Mouse (Mus musculus) kidney, adult 18-20 months (tissue): ENCODE measurements at regions not wholly inside any gene's neighbourhood (a gene's known extent, or its start where the extent isn't known, plus 50 kb on each side); places are given as distances from the start of the nearest gene placed in this dataset.
"Not testable (repeated sequence)": the region's sequence is repeated elsewhere in the genome, so short reads cannot be mapped to it uniquely, and the experiment has no call there.

Source experiments
- DNase-seq: peaks from one replicate; pipeline ENCODE4 v3.0.0; 2021

GRCm38 (mm10) chr2:10999217-10999618 is 172.7 kb upstream of the Prkcq start:
- DNase-seq, result no peak

- DNase-seq, result no peak
These were observed 166.1 kb upstream of the Prkcq start for GRCm38 (mm10) chr2:11005806-11006205.

- no peak for DNase-seq
These were observed 160.6 kb upstream of the Prkcq start for GRCm38 (mm10) chr2:11011041-11011962.

GRCm38 (mm10) chr2:11012312-11012860 is 159.5 kb upstream of the Prkcq start:
- DNase-seq, result no peak

- DNase-seq, result no peak
These were observed 158.8 kb upstream of the Prkcq start for GRCm38 (mm10) chr2:11013154-11013553.

- no peak for DNase-seq
These were observed 155.5 kb upstream of the Prkcq start for GRCm38 (mm10) chr2:11016446-11016845.

GRCm38 (mm10) chr2:11032891-11033290 is 139.0 kb upstream of the Prkcq start:
- peak; percentile 11 for DNase-seq

DNA sequence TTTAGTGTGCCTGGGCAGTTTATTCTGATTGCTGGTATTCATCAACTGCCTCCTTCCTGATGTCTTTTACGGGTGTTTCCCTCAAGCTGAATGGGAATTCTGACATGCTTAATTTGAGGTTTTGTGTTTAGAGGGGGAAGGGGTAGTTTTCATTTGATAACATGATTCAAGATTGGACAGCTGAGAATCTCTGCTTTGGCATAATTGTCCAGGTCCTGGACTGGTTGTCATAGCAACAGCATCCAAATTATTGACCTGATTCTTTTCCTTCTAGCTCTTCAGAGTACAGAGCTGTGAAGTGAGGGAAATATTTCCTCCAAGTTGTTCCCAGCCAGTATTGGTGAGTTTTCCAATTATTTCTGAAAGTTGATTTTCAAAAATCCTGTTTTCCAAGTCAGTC is 137.7 kb upstream of the Prkcq start:
- DNase-seq, result no peak

GRCm38 (mm10) chr2:11037343-11037742 is 134.6 kb upstream of the Prkcq start:
- no peak for DNase-seq

GRCm38 (mm10) chr2:11038440-11038839 is 133.5 kb upstream of the Prkcq start:
- DNase-seq, result no peak

GRCm38 (mm10) chr2:11040005-11040404 is 131.9 kb upstream of the Prkcq start:
- no peak for DNase-seq

- no peak for DNase-seq
These were observed 127.1 kb upstream of the Prkcq start for GRCm38 (mm10) chr2:11044727-11045274.

- DNase-seq, result no peak
These were observed 120.3 kb upstream of the Prkcq start for GRCm38 (mm10) chr2:11051621-11052020.

DNA sequence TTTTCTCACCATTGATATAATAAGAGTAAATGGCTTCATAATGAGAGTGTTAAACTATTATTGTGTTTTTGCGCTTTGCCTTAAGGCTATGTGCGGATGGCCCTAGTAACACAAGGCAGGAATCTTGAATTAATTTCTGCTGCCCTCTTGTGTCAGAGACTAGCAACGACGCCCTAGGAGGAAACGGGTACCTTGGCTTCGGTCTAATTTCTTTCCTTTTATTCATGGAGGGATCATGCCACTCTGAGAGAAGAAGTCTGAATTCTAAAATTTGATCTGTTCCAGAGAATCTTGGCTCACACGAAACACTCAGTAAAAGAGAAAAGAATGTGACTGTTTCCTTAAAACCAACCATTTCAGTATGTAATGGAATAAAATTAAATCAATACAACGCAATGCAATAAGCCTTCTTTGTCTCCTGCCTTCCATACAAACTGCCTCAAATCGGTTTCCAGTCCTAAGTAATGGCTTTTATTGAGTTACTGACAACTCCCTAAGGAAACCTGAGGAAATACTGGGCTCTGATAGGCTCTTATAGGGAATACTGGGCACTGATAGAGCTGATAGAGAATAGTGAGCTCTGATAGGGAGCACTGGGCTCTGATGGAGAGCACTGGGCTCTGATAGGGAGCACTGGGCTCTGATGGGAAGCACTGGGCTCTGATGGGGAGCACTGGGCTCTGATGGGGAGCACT is 112.0 kb upstream of the Prkcq start:
- DNase-seq, result peak; percentile 50

GRCm38 (mm10) chr2:11067384-11067783 is 104.5 kb upstream of the Prkcq start:
- DNase-seq, result no peak

GRCm38 (mm10) chr2:11083536-11083935 is 88.4 kb upstream of the Prkcq start:
- no peak for DNase-seq

DNA sequence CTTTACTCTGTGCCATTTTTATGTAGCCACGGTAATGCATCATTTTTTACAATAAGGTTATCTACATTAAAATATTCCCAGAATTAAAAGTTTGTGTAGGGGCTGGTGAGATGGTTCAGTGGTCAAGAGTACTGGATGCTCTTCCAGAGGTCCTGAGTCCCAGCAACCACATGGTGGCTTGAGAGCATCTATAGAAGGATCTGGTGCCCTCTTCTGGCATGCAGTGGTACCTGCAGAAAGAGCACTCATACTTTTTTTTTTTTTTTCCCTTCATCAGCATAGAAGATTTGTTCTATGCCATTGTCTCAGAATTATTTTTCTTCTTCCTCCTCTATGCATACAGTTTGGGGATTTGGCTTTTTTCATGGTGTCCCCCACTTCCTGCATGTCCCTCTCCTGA is 84.9 kb upstream of the Prkcq start:
- peak; percentile 4 for DNase-seq

- not testable (repeated sequence) for DNase-seq
These were observed 71.9 kb upstream of the Prkcq start for GRCm38 (mm10) chr2:11099834-11100622.

DNA sequence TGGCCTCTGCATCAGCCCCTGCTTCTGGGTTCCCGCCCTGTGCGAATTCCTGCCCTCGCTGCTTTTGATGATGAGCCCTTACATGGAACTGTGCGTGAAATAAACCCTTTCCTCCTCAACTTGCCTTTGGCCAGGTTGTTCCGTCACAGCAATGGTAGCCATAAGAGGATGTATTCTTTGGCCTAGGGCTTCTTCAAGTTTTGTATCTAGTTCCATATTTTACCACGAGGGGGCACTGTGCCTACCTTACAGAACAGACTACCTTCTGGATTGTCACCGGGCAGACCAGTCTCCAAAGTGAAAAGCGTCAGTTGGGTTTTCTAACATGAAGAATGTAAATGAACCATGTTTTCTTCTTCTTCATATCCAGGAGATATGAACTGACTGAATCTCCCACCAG is 58.7 kb upstream of the Prkcq start:
- peak; percentile 33 for DNase-seq

GRCm38 (mm10) chr2:11118625-11119024 is 53.3 kb upstream of the Prkcq start:
- no peak for DNase-seq

DNA sequence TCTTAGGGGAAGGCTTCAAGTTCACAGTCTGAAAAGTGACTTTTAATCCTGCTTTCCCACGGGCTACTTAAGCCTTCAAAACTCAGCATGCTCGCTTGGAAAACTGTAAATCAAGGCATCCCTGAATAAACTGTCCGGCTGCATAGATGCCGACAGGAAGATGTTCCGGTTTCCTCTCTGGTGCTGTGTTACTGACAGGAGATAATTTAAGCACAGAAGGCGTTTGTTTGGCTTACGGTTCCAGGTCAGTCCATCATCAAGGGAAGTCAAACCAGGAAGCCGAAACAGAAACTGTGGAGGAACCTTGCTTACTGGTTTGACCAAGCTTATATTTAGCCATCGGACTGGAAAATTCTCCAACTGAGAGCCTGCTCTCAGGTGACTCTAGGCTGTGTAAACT is 52.6 kb upstream of the Prkcq start:
- peak; percentile 8 for DNase-seq
